Mouse (Mus musculus): ENCODE results near the gene Cdk1. TPM values are rescaled to one million over a fixed set of nuclear protein-coding genes. Genes with fewer than 3 reads are reported as not detected.

Gene Cdk1
- polyA plus RNA-seq, 1 experiment from 2014 or later, result 336 TPM

- Histone ChIP-seq H3K9me3 (replicated peaks) (no peaks in the 10 kb centered on the region), H3K36me3 (peaks cover 100% of the 10 kb centered on the region), H3K4me1 (0 out of 2 replicates have a peak, but pooled peaks cover 9% of the 10 kb centered on the region), H3K4me2 (no peak overlapping the region), H3K9ac (no peak overlapping the region), H3K4me3 (no peak overlapping the region), H3K27me3 (replicated peaks) (no peaks in the 10 kb centered on the region), H3K27ac (no peak overlapping the region)
- WGBS (ENCODE audit: insufficient replicate concordance), result 92% methylated on average over 6 of the region's 6 CpGs
- no peak for ATAC-seq
Measured at GRCm38 (mm10) chr10:69340001-69340400, 12.7 kb downstream of the Cdk1 start.

DNA sequence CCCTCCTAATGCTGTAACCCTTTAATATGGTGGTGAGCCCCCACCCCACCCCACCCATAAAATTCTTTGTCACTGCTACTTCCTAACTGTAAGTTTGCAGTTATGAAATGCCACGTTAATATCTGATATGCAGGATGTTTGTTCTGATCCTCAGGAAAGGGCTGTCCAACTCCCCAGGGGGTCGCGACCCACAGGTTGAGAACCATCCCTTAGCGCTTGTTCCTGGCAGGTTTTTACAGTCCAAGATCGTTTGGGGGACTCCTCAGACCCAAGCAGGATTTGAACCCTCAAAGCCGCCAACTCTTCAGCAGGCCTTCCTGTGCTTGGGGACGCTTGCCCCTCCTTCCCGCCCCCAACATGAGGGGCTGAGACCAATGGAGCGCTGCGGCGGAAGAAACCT lies 16.5 kb downstream of the Cdk1 start:
- H3K9me3 ChIP-seq (replicated peaks), result no peaks in the 10 kb centered on the region
- 90% methylated on average over 11 of the region's 11 CpGs for WGBS (ENCODE audit: insufficient replicate concordance)
- no peak overlapping the region for H3K27ac ChIP-seq
- no peaks in the 10 kb centered on the region for H3K4me1 ChIP-seq
- peaks cover 86% of the 10 kb centered on the region for H3K36me3 ChIP-seq
- no peaks in the 10 kb centered on the region for H3K27me3 ChIP-seq (replicated peaks)
- H3K4me2 ChIP-seq, result no peak overlapping the region
- H3K9ac ChIP-seq, result no peak overlapping the region
- no peak for ATAC-seq
- no peak overlapping the region for H3K4me3 ChIP-seq

- H3K9me3 ChIP-seq (replicated peaks), result no peaks in the 10 kb centered on the region
- H3K27me3 ChIP-seq (replicated peaks), result no peaks in the 10 kb centered on the region
- no peak overlapping the region for H3K4me2 ChIP-seq
- no peak overlapping the region for H3K4me3 ChIP-seq
- WGBS (ENCODE audit: insufficient replicate concordance), result 83% methylated on average over 4 of the region's 4 CpGs
- H3K36me3 ChIP-seq, result peaks cover 80% of the 10 kb centered on the region
- ATAC-seq, result no peak
- H3K4me1 ChIP-seq, result no peaks in the 10 kb centered on the region
- no peak overlapping the region for H3K27ac ChIP-seq
- no peak overlapping the region for H3K9ac ChIP-seq
Measured at GRCm38 (mm10) chr10:69335611-69336010, 17.1 kb downstream of the Cdk1 start.

DNA sequence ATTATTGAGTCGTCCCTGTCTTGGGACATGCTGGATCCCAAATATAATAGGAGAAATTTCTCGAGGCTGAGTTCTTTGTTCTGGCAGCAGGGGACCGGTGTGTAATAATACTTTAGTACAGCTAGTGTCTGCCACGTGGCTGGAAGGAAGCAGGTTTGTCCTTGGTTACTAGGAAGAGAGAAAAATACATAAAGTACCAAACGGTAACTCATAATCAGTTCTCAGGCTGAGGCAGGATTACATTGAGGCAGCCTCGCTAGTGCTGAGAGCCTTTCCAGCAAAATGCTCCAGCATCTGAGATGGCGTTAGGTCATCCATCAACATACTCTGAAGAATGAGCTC lies 17.6 kb downstream of the Cdk1 start:
- WGBS (ENCODE audit: insufficient replicate concordance), result 86% methylated on average over 7 of the region's 7 CpGs
- Histone ChIP-seq H3K36me3 (peaks cover 76% of the 10 kb centered on the region), H3K4me2 (no peak overlapping the region), H3K9ac (no peak overlapping the region), H3K4me3 (no peak overlapping the region), H3K27ac (no peak overlapping the region), H3K4me1 (no peaks in the 10 kb centered on the region), H3K9me3 (replicated peaks) (no peaks in the 10 kb centered on the region), H3K27me3 (replicated peaks) (no peaks in the 10 kb centered on the region)
- ATAC-seq, result no peak

GRCm38 (mm10) chr10:69334271-69335194 lies 18.2 kb downstream of the Cdk1 start:
- no peak overlapping the region for H3K4me2 ChIP-seq
- H3K27ac ChIP-seq, result no peak overlapping the region
- WGBS (ENCODE audit: insufficient replicate concordance), result 84% methylated on average over 16 of the region's 16 CpGs
- ATAC-seq, result no peak
- no peak overlapping the region for H3K4me3 ChIP-seq
- H3K27me3 ChIP-seq (replicated peaks), result no peaks in the 10 kb centered on the region
- no peaks in the 10 kb centered on the region for H3K9me3 ChIP-seq (replicated peaks)
- H3K4me1 ChIP-seq, result peaks cover 4% of the 10 kb centered on the region
- H3K36me3 ChIP-seq, result peaks cover 70% of the 10 kb centered on the region
- H3K9ac ChIP-seq, result no peak overlapping the region

- 88% methylated on average over 11 of the region's 11 CpGs for WGBS (ENCODE audit: insufficient replicate concordance)
- peaks cover 14% of the 10 kb centered on the region for H3K4me1 ChIP-seq
- ATAC-seq, result no peak
- H3K27ac ChIP-seq, result no peak overlapping the region
- no peak overlapping the region for H3K4me3 ChIP-seq
- no peaks in the 10 kb centered on the region for H3K9me3 ChIP-seq (replicated peaks)
- H3K36me3 ChIP-seq, result peaks cover 61% of the 10 kb centered on the region
- H3K9ac ChIP-seq, result no peak overlapping the region
- no peaks in the 10 kb centered on the region for H3K27me3 ChIP-seq (replicated peaks)
- H3K4me2 ChIP-seq, result no peak overlapping the region
Measured at GRCm38 (mm10) chr10:69333212-69333611, 19.5 kb downstream of the Cdk1 start.

DNA sequence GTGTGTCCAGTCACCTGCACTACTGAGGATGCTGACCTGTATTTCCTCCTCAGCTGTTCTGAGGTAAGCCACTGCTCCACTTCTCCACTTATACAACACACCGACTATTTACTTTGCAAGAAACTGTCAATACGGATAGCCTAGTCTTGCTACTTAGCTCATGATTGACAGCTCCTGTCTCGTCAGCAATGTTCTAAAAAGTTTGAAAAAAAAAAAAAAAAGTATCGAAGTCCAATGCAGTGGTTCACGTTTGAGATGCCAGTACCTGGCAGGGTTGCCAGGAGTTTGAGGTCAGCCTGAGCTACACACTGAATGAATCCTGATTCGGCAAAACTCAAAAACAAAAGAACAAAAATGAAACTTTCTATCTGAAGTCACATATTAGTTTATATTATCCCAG lies 21.5 kb downstream of the Cdk1 start:
- peaks cover 14% of the 10 kb centered on the region for H3K4me1 ChIP-seq
- H3K4me2 ChIP-seq, result no peak overlapping the region
- H3K36me3 ChIP-seq, result peaks cover 41% of the 10 kb centered on the region
- H3K9ac ChIP-seq, result no peak overlapping the region
- H3K9me3 ChIP-seq (replicated peaks), result no peaks in the 10 kb centered on the region
- no peaks in the 10 kb centered on the region for H3K27me3 ChIP-seq (replicated peaks)
- no peak overlapping the region for H3K27ac ChIP-seq
- ATAC-seq, result no peak
- WGBS (ENCODE audit: insufficient replicate concordance), result 70% methylated on average over 6 of the region's 6 CpGs
- no peak overlapping the region for H3K4me3 ChIP-seq

- H3K27me3 ChIP-seq (replicated peaks), result no peaks in the 10 kb centered on the region
- H3K4me3 ChIP-seq, result no peak overlapping the region
- WGBS (ENCODE audit: insufficient replicate concordance), result 50% methylated on average over 4 of the region's 4 CpGs
- no peak overlapping the region for H3K4me2 ChIP-seq
- no peaks in the 10 kb centered on the region for H3K9me3 ChIP-seq (replicated peaks)
- no peak overlapping the region for H3K27ac ChIP-seq
- peaks cover 14% of the 10 kb centered on the region for H3K4me1 ChIP-seq
- peak; percentile 80 for ATAC-seq
- H3K9ac ChIP-seq, result no peak overlapping the region
- peaks cover 16% of the 10 kb centered on the region for H3K36me3 ChIP-seq
Measured at GRCm38 (mm10) chr10:69328656-69329046, 24.1 kb downstream of the Cdk1 start.

GRCm38 (mm10) chr10:69328029-69328655 lies 24.6 kb downstream of the Cdk1 start:
- no peak for ATAC-seq
- WGBS (ENCODE audit: insufficient replicate concordance), result 84% methylated on average over 12 of the region's 12 CpGs
- H3K4me2 ChIP-seq, result no peak overlapping the region
- no peak overlapping the region for H3K27ac ChIP-seq
- H3K4me3 ChIP-seq, result no peak overlapping the region
- H3K36me3 ChIP-seq, result peaks cover 10% of the 10 kb centered on the region
- H3K9ac ChIP-seq, result no peak overlapping the region
- H3K9me3 ChIP-seq (replicated peaks), result no peaks in the 10 kb centered on the region
- no peaks in the 10 kb centered on the region for H3K27me3 ChIP-seq (replicated peaks)
- peaks cover 14% of the 10 kb centered on the region for H3K4me1 ChIP-seq

DNA sequence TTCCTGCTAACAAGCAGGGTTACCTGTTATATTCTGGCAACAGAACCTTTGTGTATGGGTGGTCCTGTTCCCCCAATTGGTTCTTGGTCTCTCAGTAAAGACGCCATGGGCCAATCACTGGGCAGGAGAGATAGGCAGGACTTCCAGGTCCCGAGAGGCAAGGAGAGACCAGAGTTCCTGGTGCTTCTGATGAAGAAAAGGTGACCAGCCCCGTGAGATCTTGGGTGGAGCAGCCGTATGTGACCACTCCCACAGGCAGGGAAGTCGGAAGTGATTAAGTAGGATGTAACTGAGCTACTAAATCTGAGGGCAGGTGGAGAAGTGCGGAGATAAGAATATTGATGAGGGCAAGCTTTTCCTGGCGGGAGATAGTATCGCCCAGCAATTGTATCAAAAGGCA lies 25.4 kb downstream of the Cdk1 start:
- H3K27me3 ChIP-seq (replicated peaks), result no peaks in the 10 kb centered on the region
- 62% methylated on average over 8 of the region's 8 CpGs for WGBS (ENCODE audit: insufficient replicate concordance)
- no peak overlapping the region for H3K4me2 ChIP-seq
- H3K4me3 ChIP-seq, result no peak overlapping the region
- ATAC-seq, result no peak
- H3K36me3 ChIP-seq, result peaks cover 7% of the 10 kb centered on the region; the same call in 1 of the 2 replicates
- no peak overlapping the region for H3K9ac ChIP-seq
- peaks cover 14% of the 10 kb centered on the region for H3K4me1 ChIP-seq
- H3K27ac ChIP-seq, result no peak overlapping the region
- H3K9me3 ChIP-seq (replicated peaks), result no peaks in the 10 kb centered on the region

DNA sequence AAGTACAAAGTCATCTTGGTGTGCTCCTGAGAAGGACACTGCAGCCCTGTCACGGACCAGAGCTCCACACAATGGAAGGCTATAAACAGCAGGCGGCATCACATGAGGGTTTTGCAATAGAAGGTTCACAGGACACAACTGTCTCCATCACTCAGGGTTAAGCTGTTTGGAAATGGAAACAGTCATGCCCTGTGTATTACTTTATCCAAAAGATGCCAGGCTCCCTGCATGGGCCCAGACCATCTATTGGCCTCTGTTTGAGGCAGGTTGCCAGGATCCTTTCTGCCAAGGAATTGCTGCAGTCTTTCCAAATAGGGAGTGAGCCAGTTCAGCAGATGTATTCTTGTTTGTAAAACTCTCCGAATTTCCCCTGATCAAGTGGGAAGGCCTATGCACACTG lies 26.3 kb downstream of the Cdk1 start:
- Histone ChIP-seq H3K36me3 (peaks cover 5% of the 10 kb centered on the region; the same call in 1 of the 2 replicates), H3K4me3 (no peak overlapping the region), H3K4me2 (no peak overlapping the region), H3K9me3 (replicated peaks) (no peaks in the 10 kb centered on the region), H3K27me3 (replicated peaks) (no peaks in the 10 kb centered on the region), H3K9ac (no peak overlapping the region), H3K4me1 (peaks cover 14% of the 10 kb centered on the region), H3K27ac (no peak overlapping the region)
- WGBS (ENCODE audit: insufficient replicate concordance), result 78% methylated on average over 3 of the region's 3 CpGs
- ATAC-seq, result no peak

- WGBS (ENCODE audit: insufficient replicate concordance), result 81% methylated on average over 7 of the region's 7 CpGs
- Histone ChIP-seq H3K9me3 (replicated peaks) (no peaks in the 10 kb centered on the region), H3K27ac (no peak overlapping the region), H3K36me3 (peaks cover 5% of the 10 kb centered on the region; the same call in 1 of the 2 replicates), H3K4me3 (no peak overlapping the region), H3K27me3 (replicated peaks) (no peaks in the 10 kb centered on the region), H3K4me1 (peaks cover 13% of the 10 kb centered on the region), H3K4me2 (no peak overlapping the region), H3K9ac (no peak overlapping the region)
- ATAC-seq, result no peak
Measured at GRCm38 (mm10) chr10:69324816-69325215, 27.9 kb downstream of the Cdk1 start.

All from liver, embryonic 12.5 days (tissue).